Mouse (Mus musculus) stomach, postnatal 0 days (tissue): ENCODE results near the gene Olfr975.

ENCODE experiments used
- CTCF ChIP-seq: IDR thresholded peaks from 2 replicates; pipeline ENCODE4 v1.5.1; 2016; ENCODE audit warnings: antibody characterized with exemption, low read depth, mild to moderate bottlenecking, moderate library complexity
- EP300 ChIP-seq: optimal IDR thresholded peaks from 2 replicates; pipeline ENCODE3; 2016; ENCODE audit warnings: antibody characterized with exemption

DNA sequence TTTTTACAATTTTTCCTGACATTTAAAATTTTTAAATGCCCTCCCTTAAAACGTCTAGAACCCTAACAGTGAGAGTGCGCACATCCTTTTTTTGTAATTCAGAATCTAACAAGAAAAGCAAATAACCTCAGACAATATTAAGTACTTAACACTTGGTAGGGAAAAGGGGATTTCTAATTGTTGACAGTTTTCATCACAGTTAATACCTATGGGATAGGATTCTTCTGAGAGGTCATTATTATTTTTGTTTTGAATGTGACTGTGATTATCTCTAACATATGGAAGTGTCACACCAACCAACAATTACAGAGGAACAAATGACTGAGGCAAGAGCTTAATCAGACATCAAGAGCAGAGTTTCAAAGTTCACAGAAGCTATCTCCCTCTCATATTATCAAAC is 44.8 kb downstream of the Olfr975 start, which contains the start of gene Olfr229:
- TF ChIP-seq CTCF (no peak), EP300 (no peak)
